Mouse (Mus musculus) hindbrain, embryonic 14.5 days (tissue): ENCODE measurements around the gene Man1a2. TPM values are rescaled to one million over a fixed set of nuclear protein-coding genes. Genes with fewer than 3 reads are reported as not detected.

ENCODE experiments used
- ATAC-seq: fragments of 200-750 bp; cut with Nextera tagmentation; 2 replicates; pipeline ENCODE4 v1.8.0; 2017; ENCODE audit warnings: moderate number of reproducible peaks, mild to moderate bottlenecking, moderate TSS enrichment, moderate library complexity; ENCODE audit not compliant: low FRiP score
- DNase-seq: peaks from one replicate; pipeline ENCODE4 v3.0.0-alpha.2; 2015; ENCODE audit warnings: low spot score
- H3K27ac ChIP-seq: fragments of 300-500 bp; sonication (generic); 2 replicates; pipeline ENCODE4 v1.5.1; 2014; ENCODE audit warnings: mild to moderate bottlenecking, moderate library complexity
- H3K27me3 ChIP-seq: fragments of 300-500 bp; sonication (generic); 2 replicates; pipeline ENCODE4 v1.6.1; 2014; ENCODE audit warnings: mild to moderate bottlenecking, low read length, mixed read lengths; ENCODE audit not compliant: control insufficient read depth, insufficient read depth
- H3K36me3 ChIP-seq: fragments of 300-500 bp; sonication (generic); replicated peaks from 2 replicates; pipeline ENCODE4 v1.6.1; 2014; ENCODE audit not compliant: control insufficient read depth, insufficient read depth
- H3K4me1 ChIP-seq: fragments of 300-500 bp; sonication (generic); replicated peaks from 2 replicates; pipeline ENCODE4 v1.6.1; 2014; ENCODE audit warnings: antibody characterized with exemption, low read length, mixed read lengths; ENCODE audit not compliant: control insufficient read depth, insufficient read depth
- H3K4me2 ChIP-seq: fragments of 300-500 bp; sonication (generic); replicated peaks from 2 replicates; pipeline ENCODE4 v1.6.1; 2014; ENCODE audit warnings: mild to moderate bottlenecking, moderate library complexity
- H3K4me3 ChIP-seq: fragments of 300-500 bp; sonication (generic); replicated peaks from 2 replicates; pipeline ENCODE4 v1.5.1; 2014; ENCODE audit warnings: mild to moderate bottlenecking, low read length
- H3K9ac ChIP-seq: fragments of 300-500 bp; sonication (generic); 2 replicates; pipeline ENCODE4 v1.6.1; 2014
- H3K9me3 ChIP-seq: fragments of 300-500 bp; sonication (generic); 2 replicates; pipeline ENCODE4 v1.6.1; 2016; ENCODE audit warnings: low read length; ENCODE audit not compliant: control insufficient read depth
- WGBS: fragments of 180-500 bp; shearing (Covaris S2); extraction: QIAGEN DNeasy Blood & Tissue Kit; methylation state at CpG from one replicate; pipeline ENCODE4 v1.1.7; 2014; 5-methylcytosine and 5-hydroxymethylcytosine counted together
- polyA plus RNA-seq: library from polyadenylated mRNA; unstranded; fragments of >200 nt; fragmentation: Nextera tagmentation; extraction: Ambion mirVana; gene quantifications from 2 replicates; pipeline ENCODE4 v1.2.1, GENCODE M21; 2014

Gene Man1a2
- polyA plus RNA-seq, 1 experiment from 2014 or later: 65.3 TPM

GRCm38 (mm10) chr3:100530244-100530788 lies 155.0 kb downstream of the Man1a2 start:
- 91% methylated on average over 7 of the region's 7 CpGs for WGBS
- Histone ChIP-seq H3K27ac (no peak overlapping the region), H3K9me3 (no peaks in the 10 kb centered on the region), H3K4me3 (no peak overlapping the region), H3K4me1 (no peaks in the 10 kb centered on the region), H3K9ac (no peak overlapping the region), H3K4me2 (no peak overlapping the region), H3K27me3 (no peaks in the 10 kb centered on the region), H3K36me3 (no peaks in the 10 kb centered on the region)
- ATAC-seq (no peak), DNase-seq (no peak)

GRCm38 (mm10) chr3:100522671-100523070 lies 162.6 kb downstream of the Man1a2 start:
- WGBS: 79% methylated on average over 7 of the region's 7 CpGs
- no peak for DNase-seq
- no peaks in the 10 kb centered on the region for H3K36me3 ChIP-seq
- H3K4me2 ChIP-seq: no peak overlapping the region
- no peak overlapping the region for H3K27ac ChIP-seq
- no peak for ATAC-seq
- no peaks in the 10 kb centered on the region for H3K9me3 ChIP-seq
- no peak overlapping the region for H3K9ac ChIP-seq
- no peak overlapping the region for H3K4me3 ChIP-seq
- no peaks in the 10 kb centered on the region for H3K27me3 ChIP-seq
- no peaks in the 10 kb centered on the region for H3K4me1 ChIP-seq

- no peaks in the 10 kb centered on the region for H3K4me1 ChIP-seq
- H3K4me3 ChIP-seq: no peak overlapping the region
- no peaks in the 10 kb centered on the region for H3K27me3 ChIP-seq
- no peak overlapping the region for H3K9ac ChIP-seq
- H3K36me3 ChIP-seq: no peaks in the 10 kb centered on the region
- H3K9me3 ChIP-seq: no peaks in the 10 kb centered on the region
- no peak overlapping the region for H3K27ac ChIP-seq
- ATAC-seq (no peak), DNase-seq (no peak)
- no peak overlapping the region for H3K4me2 ChIP-seq
- 44% methylated on average over 1 of the region's 1 CpGs for WGBS
Observed at GRCm38 (mm10) chr3:100521626-100522025, 163.7 kb downstream of the Man1a2 start.

GRCm38 (mm10) chr3:100515754-100516141 lies 169.6 kb downstream of the Man1a2 start:
- no peak for ATAC-seq
- Histone ChIP-seq H3K27me3 (no peaks in the 10 kb centered on the region), H3K9me3 (no peaks in the 10 kb centered on the region), H3K4me3 (no peak overlapping the region), H3K4me2 (no peak overlapping the region), H3K27ac (no peak overlapping the region), H3K4me1 (no peaks in the 10 kb centered on the region), H3K36me3 (no peaks in the 10 kb centered on the region), H3K9ac (no peak overlapping the region)
- 89% methylated on average over 5 of the region's 5 CpGs for WGBS
- no peak for DNase-seq

- no peaks in the 10 kb centered on the region for H3K9me3 ChIP-seq
- H3K27me3 ChIP-seq: no peaks in the 10 kb centered on the region
- H3K4me1 ChIP-seq: no peaks in the 10 kb centered on the region
- H3K4me3 ChIP-seq: no peak overlapping the region
- H3K36me3 ChIP-seq: no peaks in the 10 kb centered on the region
- DNase-seq (no peak), ATAC-seq (no peak)
- H3K27ac ChIP-seq: no peak overlapping the region
- 74% methylated on average over 8 of the region's 8 CpGs for WGBS
- no peak overlapping the region for H3K4me2 ChIP-seq
- H3K9ac ChIP-seq: no peak overlapping the region
Observed at GRCm38 (mm10) chr3:100515093-100515753, 170.1 kb downstream of the Man1a2 start.

Other genes with a start within 250 kb of the Man1a2 start
- 3.2 and 5.7 TPM in 2 replicates for gene Tent5c, start 196.2 kb downstream of the Man1a2 start, polyA plus RNA-seq
- gene Vtcn1, start 140.0 kb upstream of the Man1a2 start, polyA plus RNA-seq: not detected in 2 replicates
- 6.2 and 7.0 TPM in 2 replicates for gene Trim45, start 236.7 kb upstream of the Man1a2 start, polyA plus RNA-seq